Mouse (Mus musculus) E14TG2a.4 (cell line): ENCODE data around the gene Ttc39b.

ENCODE experiments used
- CTCF ChIP-seq: conservative IDR thresholded peaks from 2 replicates; pipeline ENCODE4 v1.5.1; 2014; ENCODE audit warnings: low read length
- POU5F1 ChIP-seq: IDR thresholded peaks from 2 replicates; pipeline ENCODE4 v1.6.1; 2014; ENCODE audit warnings: low read length, borderline replicate concordance

- TF ChIP-seq CTCF = no peak
- no peak for TF ChIP-seq POU5F1
Observed at GRCm38 (mm10) chr4:83282424-83282823, 41.6 kb downstream of the Ttc39b start.
